Mouse (Mus musculus) ES-Bruce4 (cell line): ENCODE results near the gene Vsir.

Experiments
- CTCF ChIP-seq: IDR thresholded peaks from one replicate; pipeline ENCODE4 v1.8.1; 2011; ENCODE audit warnings: low read depth, low read length
- EP300 ChIP-seq: IDR thresholded peaks from 2 replicates; pipeline ENCODE4 v1.6.1; 2011; ENCODE audit warnings: low read depth, low read length; ENCODE audit not compliant: insufficient read depth
- POLR2A ChIP-seq: IDR thresholded peaks from one replicate; pipeline ENCODE4 v1.8.1; 2011; ENCODE audit warnings: low read length; ENCODE audit not compliant: insufficient read depth

DNA sequence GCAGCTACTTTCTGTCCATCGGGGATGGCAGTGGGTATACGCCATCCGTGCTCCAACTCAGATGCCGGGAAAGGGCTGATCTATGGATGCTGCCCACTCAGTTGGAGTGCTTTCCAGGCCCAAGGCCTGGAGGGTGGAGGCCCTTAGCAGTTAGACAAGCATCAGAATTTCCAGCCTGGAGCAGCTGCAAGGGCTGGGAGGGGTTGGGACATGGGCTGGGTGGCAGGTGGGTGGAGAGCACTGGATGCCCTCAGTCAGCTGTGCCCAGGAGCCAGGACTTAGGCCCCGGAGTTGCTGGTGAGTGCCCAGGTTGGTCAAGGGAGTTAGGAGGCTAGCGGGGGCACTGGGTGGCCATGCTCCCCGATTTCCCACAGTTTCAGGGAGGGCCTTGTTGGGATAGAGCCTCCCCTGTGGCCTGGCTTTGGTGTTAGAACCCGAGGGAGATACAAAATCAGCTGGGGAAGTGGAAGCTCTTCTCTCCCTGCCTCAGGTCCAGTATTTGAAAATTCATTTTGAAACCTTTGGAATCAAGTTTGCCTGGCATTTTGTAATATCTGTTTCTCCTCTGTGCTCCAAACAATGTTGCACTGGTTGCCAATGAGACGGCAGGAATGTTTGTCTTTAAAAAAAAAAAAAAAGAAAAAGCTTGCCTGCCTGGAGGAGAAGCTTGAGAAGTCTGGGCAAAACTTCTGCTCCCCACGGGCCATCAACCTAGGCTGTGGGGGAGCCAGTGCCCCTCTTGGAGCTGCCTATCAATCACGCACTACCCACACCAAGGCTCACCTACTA is 54.0 kb downstream of the Vsir start:
- TF ChIP-seq POLR2A (no peak), CTCF (no peak), EP300 (no peak)
